Mouse (Mus musculus) ovary, adult 2 months (tissue): ENCODE measurements around the gene Pink1. TPM values are rescaled to one million over a fixed set of nuclear protein-coding genes. Genes with fewer than 3 reads are reported as not detected.

Experiments used
- polyA plus RNA-seq: library from polyadenylated mRNA; depleted of rRNA; stranded (reverse); fragments of >200 nt; gene quantifications from 2 replicates; pipeline ENCODE4 v1.2.3, GENCODE M21; 2012; rRNA removed

Pink1 gene
- 137 and 183 TPM in 2 replicates for polyA plus RNA-seq

DNA sequence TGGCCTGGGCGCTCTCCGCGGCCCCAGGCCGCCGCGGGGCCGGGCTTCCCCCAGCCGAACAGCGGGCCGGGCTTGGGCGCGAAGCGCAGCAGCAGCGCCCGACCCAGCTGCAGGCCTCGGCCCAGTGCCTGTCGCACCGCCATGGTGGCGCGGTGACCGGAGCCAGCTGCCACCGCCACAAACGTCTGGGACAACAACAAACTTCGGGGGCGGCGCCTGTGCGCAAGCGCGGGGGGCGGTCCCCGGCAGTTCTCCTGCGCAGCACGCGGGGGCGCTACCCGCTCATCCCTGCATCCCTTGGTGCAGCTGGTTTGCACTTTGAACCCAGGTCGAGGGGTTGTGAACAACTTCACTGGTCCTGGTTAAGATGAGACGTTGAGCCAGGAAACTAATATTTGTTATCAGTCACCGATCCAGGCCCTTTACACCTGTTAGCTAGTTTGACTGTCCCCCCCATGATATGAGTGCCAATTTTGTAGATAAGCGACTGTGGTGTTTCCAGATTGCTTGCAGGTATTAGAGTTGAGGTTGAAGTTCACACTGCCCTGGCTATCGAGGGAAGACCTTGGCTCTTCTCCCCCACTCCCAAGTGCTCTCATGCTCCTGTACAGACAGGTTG lies at the start of gene Pink1:
Pink1 (minus strand) TSS at position 231 of the 619 bp plus-strand sequence.

DNA sequence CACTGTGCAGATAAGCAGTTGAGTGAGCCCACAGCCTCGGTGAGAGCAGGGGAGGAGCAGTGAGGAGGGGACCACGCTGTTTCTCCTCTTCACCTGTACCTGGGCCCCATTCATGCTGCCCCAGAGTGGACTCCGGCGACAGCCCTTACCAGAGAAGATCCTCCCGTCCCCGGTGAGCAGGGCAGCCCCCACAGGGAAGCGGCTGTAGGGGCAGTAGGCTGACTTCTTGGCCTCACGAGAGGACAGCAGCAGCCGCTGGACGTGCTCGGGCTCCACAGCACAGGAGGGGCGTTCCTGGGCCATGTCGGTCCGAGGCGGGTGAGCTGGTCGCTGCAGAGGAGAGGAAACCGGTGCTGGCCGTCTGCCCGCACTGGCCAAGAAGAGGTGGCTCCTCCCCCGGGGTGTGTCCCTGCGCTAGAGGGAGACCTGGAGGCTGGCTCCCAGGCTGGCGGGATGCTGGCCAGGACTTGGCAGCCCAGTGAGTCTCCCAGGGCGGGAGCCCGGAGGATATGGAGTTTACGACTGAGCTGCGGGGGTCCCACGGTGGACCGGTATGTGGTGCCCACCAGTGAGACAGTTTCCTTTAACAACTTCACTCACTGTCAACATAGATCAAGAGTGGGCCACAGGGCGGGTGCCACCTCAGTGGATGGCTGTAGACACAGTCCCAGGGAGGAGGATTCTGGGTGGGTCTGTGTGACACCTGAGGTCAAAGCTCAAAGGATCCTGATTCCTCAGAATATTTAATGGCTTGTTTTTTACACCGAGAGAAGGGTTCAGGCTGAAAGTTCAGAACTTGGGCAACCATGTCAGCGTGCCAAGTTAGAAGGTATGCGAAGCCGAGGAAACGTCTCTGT lies 41.8 kb upstream of the Pink1 start, which contains the start of gene Cda:
Cda (minus strand) TSS at position 352 of the 857 bp plus-strand sequence.

DNA sequence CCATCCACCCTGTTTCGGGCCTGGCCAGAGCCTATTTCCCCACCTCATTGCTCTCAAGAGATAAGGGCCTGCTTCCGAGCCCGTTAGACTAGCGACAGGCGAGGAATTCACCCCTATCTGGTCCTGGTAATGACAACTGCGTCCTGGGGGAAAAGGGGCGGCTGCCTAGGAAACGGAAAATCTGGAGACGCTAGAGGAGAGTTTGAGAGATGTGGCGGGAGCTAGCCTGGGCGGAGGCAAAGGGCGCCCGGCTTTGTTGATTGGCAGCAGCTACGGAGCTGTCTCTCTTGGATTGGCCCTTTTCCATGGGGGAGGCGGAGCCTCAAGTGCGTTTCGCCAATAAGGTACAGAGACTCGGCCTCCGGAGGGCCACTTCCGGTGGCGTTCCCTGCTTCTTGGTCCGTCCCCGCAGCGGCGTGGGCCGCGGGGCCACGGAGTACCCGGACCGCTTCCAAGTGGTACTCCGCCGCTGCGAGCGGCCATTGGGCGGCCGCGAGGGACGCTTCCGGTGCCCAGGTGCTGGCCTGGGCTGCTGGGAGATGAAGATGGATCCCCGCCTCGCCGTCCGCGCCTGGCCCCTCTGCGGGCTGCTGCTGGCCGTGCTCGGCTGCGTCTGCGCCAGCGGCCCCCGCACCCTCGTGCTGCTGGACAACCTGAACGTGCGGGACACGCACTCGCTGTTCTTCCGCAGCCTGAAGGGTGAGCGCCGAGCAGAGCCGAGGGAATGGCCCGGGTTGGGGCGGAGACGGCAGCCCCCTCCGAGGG lies 21.6 kb downstream of the Pink1 start, which contains the start of gene Ddost:
Ddost (plus strand) TSS at position 391 of the 765 bp plus-strand sequence.

Other genes starting within 250 kb of the Pink1 start
- 47.9 and 53.7 TPM in 2 replicates for gene Hp1bp3, start 110.0 kb downstream of the Pink1 start, polyA plus RNA-seq
- 2.6 and 4.3 TPM in 2 replicates for gene Sh2d5, start 75.9 kb downstream of the Pink1 start, polyA plus RNA-seq
- gene Kif17, start 75.9 kb downstream of the Pink1 start, polyA plus RNA-seq: 4.1 and 4.5 TPM in 2 replicates
- 333 and 487 TPM in 2 replicates for gene Ddost, start 21.6 kb downstream of the Pink1 start, polyA plus RNA-seq
- 5.9 and 9.4 TPM in 2 replicates for gene Cda, start 41.7 kb upstream of the Pink1 start, polyA plus RNA-seq
- gene Fam43b, start 70.2 kb upstream of the Pink1 start, polyA plus RNA-seq: 0.18 and 0.33 TPM in 2 replicates
- 23.0 and 24.5 TPM in 2 replicates for gene Mul1, start 108.4 kb upstream of the Pink1 start, polyA plus RNA-seq
- 42.8 and 56.3 TPM in 2 replicates for gene Camk2n1, start 128.0 kb upstream of the Pink1 start, polyA plus RNA-seq